Mouse (Mus musculus): Measurements from ENCODE around the gene 1700024P04Rik.
A peak's percentile ranks its signal among the peaks of the same experiment; 100 is the strongest.
"Not testable (repeated sequence)": the region's sequence is repeated elsewhere in the genome, so short reads cannot be mapped to it uniquely, and the experiment has no call there.

The 1700024P04Rik gene

DNA sequence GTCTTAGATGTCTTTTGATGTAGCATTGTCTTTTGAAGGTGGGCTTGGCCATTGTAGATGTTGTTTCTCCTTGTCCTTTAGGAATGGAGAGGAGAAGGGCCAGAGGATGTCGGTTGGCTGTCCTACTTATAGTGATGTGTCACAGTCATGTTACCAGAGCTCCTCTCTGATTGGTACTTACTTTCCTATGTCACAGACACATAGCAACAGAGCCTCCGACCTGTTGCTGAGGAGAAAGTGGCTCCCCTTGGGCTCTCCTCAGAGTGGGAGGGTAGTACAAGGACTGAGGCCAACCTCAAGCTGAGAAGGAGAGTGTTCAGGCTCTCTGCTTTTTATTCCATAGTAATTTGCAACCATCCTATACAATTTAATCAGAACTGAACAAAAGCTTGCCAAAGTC lies at the start of gene 1700024P04Rik:
Gene 1700024P04Rik (minus strand): TSS at position 101 of the 400 bp plus-strand sequence.
- DNase-seq (ENCODE audit: extremely low spot score, low spot score): no peak

DNA sequence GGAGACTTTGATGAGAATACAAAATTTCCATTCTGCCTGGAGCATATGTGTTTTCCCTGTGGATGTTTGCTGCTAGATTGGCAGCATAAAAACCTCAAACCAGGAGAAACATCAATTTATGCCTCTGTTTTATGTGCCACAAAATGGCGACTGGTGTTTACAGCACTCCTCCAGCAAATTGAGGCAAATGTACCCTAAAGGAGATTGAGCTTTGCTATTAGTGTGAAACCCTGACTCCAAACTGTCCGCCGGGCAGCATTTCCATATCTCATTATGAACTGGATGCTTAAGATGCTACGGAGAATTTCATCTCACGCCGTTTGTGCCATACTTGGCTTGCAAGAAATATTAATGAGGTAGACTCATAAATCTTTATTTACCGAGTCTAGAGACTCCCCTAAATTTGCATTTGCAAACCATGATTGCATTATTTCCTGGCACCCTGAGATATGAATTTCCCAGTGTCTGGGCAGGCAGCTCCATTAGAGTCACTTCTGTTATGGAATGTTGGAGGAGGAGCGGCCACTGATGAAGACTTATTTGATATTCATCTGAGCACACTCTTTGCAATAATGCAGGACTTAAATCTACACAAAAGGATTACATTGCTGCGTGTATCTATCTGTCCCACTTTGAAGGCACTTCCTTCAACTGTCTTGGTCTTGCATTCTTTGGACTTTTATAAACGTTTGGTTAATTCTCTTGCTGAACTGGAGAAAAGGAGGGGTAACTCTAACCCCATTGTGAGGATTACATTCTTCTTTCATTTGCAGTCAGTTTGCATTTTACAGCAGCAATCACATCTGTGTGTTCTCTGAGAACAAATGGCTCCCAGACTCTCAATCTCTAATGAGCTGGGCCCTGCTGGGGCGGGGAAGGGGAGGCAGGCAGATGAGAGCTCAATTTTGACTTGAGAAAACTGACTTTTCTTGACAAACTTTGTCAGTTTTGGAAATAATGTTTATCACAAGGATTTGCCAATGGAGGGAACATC lies 47.2 kb upstream of the 1700024P04Rik start:
- no peak for DNase-seq (ENCODE audit: extremely low spot score, low spot score)

DNA sequence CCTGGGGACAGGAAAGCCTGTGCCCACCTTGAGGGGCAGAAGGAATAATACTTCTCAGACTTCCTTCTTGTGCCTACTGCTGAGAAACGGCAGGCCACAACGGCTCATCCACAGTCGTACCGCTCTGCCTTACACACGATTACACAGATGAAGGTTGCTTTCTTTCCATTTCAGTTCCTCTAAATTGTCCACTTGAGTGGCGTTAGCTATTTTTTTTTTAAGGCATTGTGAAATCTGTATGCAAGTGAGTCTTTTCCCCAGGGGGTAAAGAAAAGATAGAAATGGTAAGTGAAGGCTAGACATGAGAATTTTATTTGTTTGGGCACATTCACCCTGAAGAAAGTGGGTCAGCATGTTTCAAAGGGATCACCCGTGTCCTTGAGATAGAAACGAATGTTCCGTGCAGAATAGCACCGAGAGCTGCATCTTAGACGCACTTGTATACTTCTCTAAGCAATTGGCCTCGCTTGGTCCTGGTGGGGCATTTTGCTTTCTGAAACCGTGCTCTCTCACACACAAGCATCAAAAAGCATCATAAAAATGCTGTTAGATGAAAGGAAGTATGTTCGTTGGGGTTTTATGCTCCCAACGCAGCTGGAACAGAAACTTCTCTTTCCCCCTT lies 46.3 kb upstream of the 1700024P04Rik start:
- no peak for DNase-seq (ENCODE audit: extremely low spot score, low spot score)

DNA sequence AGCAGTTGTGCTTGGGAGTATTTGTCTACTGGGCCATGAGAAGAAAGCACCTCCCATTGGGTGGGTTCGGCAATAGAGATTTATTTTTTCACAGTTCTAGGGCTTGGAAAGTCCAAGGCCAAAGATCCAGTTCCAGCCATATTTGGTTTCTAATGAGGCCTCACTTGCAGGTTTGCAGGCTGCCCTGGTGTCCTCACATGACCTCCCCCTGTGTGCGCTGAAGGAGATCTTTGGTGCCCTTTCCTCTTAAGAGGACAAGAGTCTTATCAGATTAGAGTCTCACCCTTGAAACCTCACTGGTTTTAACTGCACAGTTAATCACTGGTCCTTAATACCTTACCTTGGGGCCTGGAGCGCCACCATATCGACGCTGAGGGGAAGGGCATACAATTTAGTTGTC lies 40.9 kb upstream of the 1700024P04Rik start:
- no peak for DNase-seq (ENCODE audit: extremely low spot score, low spot score)

DNA sequence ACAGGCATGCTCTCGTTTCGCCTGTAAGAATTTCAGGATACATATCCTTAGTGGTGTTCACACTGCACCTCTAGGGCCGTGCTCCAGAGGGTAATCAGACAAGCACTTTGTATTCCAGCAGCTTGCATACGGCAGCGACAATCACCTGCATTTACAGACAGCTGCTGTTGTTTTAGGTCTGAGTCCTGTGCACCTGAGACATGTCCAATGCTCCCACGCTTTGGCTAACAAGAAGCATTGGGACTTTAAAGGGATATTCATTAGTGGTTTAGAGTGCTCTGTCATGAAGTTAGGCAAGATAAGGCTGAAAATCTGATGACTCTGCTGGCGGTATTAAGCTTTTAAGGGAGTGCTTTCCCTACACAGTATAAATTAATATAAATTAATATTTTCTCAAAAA lies 37.7 kb upstream of the 1700024P04Rik start:
- no peak for DNase-seq (ENCODE audit: extremely low spot score, low spot score)

DNA sequence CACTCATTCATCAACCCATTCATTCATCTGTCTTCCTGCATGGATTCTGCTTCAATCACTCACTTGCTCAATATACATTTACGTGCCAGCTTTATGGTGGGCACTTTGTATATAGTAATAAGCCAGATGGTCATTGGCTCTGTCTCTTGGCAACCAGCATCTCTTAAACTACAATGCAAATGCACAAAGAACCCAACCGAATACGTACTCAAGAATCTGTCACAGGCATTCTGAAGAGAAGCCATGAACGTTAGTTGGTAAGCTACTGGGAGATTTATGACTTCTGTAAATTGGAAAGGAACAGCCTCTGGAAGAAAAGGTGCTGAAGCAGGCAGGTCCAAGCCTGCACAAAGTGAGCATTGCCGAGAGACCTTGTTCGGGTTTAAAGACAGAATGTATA lies 36.8 kb upstream of the 1700024P04Rik start:
- DNase-seq (ENCODE audit: extremely low spot score, low spot score): no peak

DNA sequence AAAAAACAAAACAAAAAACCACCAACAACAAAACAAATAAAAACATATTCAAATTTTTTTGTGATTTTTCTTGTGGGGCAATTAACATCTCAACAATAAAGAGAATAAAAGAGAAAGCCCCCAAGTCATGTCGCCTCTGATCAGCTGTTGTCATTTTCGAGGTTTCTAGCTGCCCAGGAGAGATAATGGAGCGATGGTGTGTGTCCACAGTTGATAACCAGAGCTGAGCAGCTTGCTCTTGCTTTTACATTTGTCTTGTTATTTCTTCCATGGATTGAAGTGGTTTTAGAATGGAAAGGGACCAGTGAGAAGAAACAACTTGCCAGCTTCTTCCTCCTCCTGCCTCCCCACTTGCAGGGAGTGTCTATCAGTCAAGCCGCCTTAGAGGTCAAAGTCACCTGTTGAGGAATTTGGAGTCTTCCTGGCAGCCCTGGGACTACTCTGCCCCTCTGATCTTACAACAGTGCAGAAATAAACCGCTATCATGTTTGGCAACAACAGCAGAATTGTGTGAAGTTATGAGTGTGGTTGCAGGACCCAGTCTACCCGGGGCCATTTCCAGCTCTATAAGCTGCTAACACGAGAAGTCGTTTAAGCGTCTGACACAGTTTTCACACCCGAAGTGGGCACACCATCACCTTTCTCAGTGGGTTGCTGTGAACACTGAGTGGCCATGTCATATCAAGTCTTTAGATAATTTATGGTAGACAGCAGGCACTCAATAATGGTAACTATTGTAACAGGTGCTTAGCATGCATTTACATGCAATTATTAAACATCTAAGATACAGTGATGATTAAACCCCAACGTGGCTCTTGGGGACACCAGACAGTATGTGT lies 35.7 kb upstream of the 1700024P04Rik start:
- no peak for DNase-seq (ENCODE audit: extremely low spot score, low spot score)

DNA sequence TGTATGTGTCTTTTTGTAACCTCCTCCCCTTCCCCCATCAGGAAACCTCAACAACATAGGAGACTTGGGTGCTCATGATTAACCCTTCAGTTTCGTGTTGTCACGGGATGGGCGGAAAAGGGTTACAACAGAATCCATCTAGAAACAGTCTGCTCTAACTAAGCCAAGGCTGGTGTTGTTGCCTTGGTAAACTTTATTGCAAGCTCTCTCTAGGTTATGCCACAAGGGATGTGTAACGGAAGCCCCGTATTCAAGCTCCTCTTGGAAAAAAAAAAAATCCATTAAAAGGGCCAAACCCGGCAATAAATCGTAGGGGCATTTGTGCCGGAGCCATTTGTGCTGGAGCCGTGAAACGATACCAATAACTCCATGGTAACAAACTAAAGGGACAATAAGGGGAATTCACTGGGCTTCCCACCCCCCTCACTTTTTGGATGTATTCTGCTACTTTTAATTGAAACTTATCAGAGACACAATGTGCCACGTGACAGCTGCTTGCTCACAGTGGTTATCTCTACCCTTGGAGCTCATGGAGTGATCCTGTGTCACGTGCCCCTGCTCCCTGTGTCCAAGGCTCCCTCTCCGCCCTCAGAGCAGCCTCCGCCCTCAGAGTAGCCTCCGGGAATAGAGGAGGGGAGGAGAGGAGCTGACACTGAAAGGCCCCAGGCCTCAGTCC lies 34.3 kb upstream of the 1700024P04Rik start:
- DNase-seq (ENCODE audit: extremely low spot score, low spot score): peak; percentile 57

DNA sequence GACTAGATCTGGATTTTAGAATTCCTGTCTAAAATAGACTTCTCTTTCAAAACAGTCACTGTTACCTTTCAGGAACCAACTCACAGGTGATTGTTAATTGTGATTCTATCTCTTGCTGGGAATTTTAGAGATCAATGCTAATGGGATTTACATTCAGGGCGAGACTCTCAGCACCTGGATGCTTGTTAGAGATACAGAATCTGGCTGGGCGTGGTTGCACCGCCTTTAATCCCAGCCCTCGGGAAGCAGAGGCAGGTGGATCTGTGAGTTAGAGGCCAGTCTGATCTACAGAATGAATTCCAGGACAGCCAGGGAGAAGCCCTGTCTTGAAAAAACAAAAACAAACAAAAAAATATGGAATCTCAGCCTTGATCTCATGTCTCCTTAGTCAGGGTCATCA lies 32.3 kb upstream of the 1700024P04Rik start:
- no peak for DNase-seq (ENCODE audit: extremely low spot score, low spot score)

DNA sequence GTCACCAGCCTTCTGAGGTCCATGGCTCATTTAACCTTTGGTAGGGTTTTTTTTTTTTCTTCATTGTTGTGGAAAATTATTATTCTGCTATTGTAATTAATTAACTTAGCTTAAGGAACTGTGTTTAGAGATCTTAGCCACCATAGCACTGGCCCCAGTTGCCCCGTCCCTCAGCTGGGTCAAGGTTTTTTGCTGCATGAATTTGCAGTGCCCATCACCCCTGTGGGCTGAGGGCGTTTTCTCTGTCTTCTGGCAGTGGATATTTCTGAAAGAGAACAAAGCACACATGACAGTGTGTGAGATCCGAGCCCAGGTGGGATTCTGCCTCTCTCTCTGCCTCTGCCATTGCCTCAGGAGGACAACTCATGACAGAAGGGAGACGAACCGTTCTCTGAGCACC lies 28.5 kb upstream of the 1700024P04Rik start:
- DNase-seq (ENCODE audit: extremely low spot score, low spot score): no peak

DNA sequence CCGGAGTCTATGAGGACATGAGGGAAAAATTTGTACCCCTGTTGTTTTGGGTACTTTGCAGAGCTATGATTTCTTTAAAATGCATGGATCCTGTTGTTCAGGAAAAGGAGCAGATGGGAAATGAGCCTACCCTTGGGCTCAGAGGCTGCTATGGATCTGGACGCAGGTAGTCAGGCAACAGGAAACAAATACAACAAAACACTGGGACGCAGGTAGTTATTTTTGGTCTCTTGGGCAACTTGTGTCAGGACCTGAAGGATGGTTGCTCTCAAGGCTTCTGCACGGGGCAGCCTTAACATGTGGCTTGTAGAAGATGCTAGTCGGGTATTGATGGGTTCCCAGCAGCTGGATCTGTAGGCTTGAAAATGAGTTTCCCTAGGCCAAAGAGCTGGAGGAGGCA lies 23.6 kb upstream of the 1700024P04Rik start:
- DNase-seq (ENCODE audit: extremely low spot score, low spot score): no peak

DNA sequence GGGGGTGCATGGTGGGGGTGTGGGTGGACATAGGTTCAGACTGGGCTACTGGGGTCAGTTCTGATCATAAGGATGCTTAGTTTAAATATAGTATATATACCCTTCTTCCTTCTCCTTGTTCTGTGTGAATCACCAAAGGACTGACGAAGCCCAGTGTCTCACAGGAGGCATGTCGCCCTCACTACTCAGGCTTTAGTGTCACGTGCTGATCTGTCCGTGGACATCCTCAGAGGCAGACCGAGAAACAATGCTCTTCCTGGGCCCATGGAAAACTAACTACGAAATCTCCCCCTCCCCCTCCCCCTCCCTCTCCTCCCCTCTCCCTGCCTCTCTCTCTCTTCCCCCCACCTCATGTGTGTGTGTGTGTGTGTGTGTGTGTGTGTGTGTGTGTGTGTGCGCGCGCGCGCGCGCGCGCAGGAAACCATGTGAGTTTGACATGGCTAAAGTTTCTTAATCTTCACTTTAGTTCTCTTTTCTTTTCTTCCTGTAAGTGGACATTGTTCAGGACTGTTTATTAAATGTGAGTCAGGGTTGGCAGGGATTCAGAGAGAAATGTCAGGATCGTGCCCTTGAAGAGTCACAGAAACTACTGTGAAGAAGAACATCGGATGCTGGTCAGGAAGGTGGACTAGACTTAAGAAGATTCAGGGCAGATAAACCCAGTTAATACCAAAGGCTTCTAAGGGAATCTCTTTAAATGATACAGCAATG lies 22.2 kb upstream of the 1700024P04Rik start:
- DNase-seq (ENCODE audit: extremely low spot score, low spot score): no peak

DNA sequence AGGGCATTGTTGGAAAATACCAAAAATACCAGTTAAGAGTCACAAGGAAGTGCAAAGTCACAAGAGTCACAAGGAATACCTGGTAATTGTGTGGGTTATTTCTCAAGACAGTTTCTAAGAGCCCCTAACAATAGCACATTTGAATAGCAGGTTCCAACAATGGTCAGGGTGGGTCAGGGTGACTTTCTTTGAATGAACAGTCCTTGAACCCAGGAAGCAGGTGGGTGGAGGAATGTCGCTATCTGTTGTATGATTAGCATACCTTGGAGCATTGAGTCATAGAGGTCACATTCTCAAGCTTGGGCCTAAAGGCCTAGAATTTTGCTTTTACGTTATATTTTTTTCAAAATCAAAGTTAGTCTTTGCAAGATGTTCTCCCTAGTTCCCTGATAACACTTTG lies 17.3 kb upstream of the 1700024P04Rik start:
- not testable (repeated sequence) for DNase-seq (ENCODE audit: extremely low spot score, low spot score)

DNA sequence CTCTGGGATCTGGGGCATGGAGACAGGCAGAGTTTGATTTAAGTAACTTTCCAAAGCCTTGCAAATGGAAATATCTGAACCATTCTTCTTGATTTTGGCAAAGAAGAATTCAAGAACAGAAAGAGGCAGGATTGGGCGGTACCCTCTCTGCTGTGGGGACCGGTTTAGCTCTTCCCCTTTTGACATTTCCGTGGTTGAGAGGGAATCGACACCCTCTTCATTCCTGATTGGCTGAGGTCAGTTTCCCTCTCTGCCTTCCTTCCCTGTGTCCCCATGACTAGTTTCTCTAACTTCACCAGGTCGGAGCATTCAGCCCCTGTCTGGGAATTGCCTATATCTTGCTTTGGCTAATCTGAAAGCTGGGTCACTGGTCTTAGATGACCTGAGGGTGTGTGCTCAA lies 12.7 kb upstream of the 1700024P04Rik start:
- no peak for DNase-seq (ENCODE audit: extremely low spot score, low spot score)

DNA sequence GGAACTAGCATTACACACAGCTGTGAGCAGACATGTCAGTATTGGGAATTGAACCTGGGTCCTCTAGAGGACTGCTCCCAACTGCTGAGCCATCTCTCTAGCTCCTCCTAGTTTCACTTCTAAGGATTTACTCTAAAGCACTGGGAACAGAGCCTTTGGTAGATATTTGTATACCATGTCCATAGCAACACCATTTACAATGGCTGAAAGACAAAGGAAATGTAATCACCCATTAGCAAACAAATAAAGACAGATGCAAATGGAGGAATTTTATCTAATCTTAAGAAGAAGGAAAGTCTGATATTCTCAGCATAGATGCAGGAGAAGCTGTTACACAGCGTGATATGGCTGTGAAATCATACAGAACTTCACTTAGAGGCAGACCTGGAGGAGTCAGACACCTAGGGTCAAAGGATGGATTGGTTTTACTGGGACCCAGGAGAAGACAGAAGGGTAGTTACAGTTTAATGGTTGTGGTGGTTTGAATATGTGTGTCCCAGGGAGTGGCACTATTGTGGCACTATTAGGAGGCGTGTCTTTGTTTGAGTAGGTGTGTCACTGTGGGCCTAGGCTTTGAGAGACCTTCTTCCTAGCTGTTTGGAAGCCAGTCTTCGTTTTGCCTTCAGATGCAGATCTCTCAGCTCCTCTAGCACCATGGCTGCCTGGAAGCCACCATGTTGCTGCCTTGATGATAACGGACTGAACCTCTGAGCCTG lies 7.1 kb downstream of the 1700024P04Rik start:
- DNase-seq (ENCODE audit: extremely low spot score, low spot score): no peak

DNA sequence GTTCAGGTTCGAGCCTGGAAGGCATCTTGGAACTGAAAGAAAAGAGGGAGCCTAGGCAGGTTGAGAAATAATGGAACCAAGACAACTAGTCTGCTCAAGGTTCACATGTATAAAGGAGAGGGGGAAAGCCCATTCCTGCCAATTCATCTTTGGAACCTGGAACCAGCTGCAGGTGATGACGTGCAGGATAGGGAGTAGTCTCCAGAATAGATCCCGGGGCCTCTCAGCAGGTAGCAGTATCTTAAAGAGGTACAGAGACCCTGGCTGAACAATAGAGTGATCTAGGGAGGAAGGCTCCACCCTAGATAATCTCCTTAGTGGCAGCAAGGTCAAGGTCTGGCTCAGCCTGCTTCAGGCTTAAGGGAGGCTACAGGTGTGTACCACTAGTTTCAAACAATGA lies 8.3 kb downstream of the 1700024P04Rik start:
- not testable (repeated sequence) for DNase-seq (ENCODE audit: extremely low spot score, low spot score)

DNA sequence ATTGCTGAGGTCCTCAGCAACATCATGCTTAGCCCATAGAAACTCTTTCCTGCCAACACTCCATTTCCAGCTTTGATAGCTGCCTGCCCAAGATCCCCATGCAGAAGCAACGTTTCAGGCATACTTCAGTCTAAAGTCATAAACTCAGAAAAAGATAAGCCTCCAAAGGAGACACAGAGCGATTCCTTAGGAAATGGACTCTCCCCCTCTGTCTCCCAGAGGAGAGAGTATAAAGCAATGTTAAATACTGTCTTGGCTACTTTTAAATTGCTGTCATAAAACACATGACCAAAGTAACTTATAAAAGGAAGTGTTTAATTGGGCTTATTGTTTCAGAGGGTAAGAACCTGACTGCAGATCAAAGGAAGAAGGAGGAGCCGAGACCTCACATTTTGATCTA lies 12.3 kb downstream of the 1700024P04Rik start:
- DNase-seq (ENCODE audit: extremely low spot score, low spot score): no peak

DNA sequence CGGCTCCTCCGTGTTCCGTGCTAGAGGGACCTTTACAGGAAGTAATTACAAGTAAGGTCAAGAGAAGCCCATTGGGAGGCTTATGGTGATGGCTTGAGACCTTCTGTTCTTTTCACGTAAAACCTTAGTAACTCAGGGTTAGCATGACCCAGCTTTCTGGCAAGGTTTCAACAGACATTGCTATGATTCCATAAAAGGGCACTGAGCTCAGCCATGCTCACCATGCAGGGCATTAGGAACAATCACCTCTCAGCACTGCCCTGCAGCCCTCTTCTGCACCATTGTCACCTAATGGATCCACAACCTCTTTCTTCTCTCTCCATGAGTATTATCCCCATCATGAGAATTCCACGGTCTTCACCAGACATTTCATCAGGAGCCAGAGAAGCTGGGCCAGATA lies 12.7 kb downstream of the 1700024P04Rik start:
- no peak for DNase-seq (ENCODE audit: extremely low spot score, low spot score)

DNA sequence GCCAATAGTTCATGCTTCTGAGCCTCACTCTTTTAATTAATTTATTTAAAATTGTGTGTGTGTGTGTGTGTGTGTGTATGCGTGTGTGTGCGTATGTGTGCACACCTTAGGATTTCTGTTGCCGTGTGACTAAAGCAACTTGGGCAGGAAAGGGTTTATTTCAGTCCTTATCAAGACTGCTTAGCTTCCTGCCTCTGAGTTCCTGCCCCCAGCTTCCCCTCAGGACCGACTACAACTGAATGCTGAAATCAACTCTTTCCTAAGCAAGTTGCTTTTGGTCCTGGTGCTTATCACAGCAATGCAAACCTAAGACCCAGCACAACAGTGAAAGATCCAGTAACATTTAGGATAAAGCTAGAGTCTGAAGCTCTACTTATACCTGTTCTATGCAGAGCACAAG lies 15.8 kb downstream of the 1700024P04Rik start:
- no peak for DNase-seq (ENCODE audit: extremely low spot score, low spot score)

DNA sequence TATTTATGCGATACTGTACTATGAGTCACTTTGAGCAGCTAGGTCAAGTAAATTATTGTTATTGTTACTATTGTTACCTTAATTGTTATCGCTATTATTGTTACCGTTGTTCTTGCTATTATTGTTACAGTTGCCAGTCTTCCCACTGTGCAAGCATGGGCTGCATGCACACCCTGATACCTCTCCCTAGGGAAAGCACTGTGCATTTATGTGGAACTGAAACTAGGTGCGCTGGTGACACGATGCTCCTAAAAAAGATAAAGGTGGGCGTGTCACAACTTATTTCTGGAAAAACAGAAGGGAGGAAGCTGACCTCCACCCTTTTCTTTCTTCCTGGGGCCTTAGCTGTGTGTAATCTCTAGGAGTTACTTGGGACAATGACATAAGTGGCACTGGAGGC lies 16.4 kb downstream of the 1700024P04Rik start:
- DNase-seq (ENCODE audit: extremely low spot score, low spot score): no peak
